Mouse (Mus musculus): ENCODE results near the gene Slc9a4. TPM values are rescaled to one million over a fixed set of nuclear protein-coding genes. Genes with fewer than 3 reads are reported as not detected.

Slc9a4 gene
- polyA plus RNA-seq, 1 experiment from 2014 or later: not detected

DNA sequence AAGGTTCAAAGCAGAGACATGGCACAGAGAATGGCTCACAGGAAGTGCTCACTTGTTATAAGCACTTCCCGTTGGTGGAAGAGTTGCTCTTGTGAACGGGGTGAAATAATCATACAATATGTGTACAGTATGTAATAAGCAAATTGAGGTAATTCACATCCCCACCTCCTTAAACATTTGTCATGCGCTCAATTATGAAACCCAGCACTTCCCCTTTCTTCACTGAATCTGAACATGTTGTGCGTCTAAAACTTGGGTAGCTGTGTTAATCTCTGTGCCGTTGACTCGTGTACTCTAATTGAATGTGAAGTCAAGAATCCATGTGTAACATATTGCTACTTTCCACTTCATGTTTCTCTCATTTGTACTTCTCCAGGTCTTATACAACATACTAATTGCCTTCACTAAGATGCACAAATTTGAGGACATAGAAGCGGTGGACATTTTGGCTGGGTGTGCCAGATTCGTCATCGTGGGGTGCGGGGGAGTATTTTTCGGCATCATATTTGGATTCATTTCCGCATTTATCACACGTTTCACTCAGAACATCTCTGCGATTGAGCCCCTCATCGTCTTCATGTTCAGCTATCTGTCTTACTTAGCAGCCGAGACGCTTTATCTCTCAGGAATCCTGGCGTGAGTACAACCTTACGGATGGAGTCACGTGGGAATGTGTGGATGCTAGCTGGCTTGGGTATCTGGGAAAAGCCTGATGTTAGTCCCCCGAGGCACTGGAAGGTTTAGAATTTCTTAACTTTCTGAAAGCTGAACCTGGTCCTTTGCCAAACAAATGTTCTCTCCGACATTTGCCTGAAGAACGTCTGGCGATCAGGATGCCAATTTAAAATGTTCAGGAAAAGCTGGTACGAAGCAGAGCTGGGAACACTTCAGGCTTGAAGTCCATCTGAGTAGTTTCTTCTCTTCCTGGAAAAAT lies 20.8 kb downstream of the Slc9a4 start:
- H3K9me3 ChIP-seq: no peaks in the 10 kb centered on the region
- WGBS: 83% methylated on average over 25 of the region's 25 CpGs
- no peaks in the 10 kb centered on the region for H3K27me3 ChIP-seq (replicated peaks)

DNA sequence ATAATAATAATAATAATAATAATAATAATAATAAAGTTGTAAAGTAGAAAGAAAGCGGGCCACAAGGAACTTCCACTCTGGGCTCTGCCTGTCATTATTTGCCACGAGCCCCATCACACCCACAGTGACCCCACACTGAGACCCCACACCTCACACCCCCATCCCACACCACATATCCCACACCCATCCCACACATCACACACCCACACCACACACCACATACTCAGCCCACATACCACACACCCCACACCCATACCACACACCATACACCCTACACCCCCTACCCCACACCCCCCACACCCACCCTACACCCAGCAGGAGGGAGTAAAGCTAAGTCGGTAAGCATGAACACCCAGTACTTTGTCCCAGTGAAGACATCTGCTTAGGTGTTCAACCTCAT lies 21.6 kb downstream of the Slc9a4 start:
- Histone ChIP-seq H3K4me1 (replicated peaks) (no peaks in the 10 kb centered on the region), H3K4me2 (replicated peaks) (no peak overlapping the region), H3K27ac (no peak overlapping the region), H3K9ac (no peak overlapping the region), H3K27me3 (replicated peaks) (no peaks in the 10 kb centered on the region), H3K4me3 (replicated peaks) (no peak overlapping the region), H3K36me3 (no peaks in the 10 kb centered on the region), H3K9me3 (no peaks in the 10 kb centered on the region)
- WGBS: 76% methylated on average over 3 of the region's 3 CpGs
- ATAC-seq: peak; percentile 39; the same call in 1 of the 2 replicates

More for the DNA sequence above, 20.8 kb downstream of the Slc9a4 start:
- Histone ChIP-seq H3K36me3 (no peaks in the 10 kb centered on the region), H3K4me1 (replicated peaks) (no peaks in the 10 kb centered on the region), H3K27ac (no peak overlapping the region), H3K4me2 (replicated peaks) (no peak overlapping the region), H3K9ac (no peak overlapping the region), H3K4me3 (replicated peaks) (no peak overlapping the region)
- ATAC-seq: no peak

DNA sequence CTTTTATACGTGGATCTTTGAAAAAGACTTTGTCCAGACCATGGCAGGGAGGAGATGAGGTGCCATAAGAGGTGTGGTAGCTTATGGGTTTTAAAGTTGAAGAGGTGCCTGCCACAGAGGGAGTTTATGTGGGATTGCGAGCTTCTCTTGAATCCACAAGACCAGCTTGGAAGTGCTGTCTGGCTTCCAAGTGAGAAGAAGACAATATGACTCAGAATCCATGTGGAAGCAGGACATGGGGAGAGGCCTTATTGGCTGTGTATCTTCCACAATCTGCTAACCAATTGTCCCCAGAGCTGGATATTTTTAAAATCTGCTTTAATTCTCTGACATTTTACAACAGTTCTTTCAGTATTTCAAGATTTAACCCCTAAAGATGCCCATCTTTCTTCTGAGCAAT lies 33.3 kb downstream of the Slc9a4 start:
- no peaks in the 10 kb centered on the region for H3K27me3 ChIP-seq (replicated peaks)
- no peak overlapping the region for H3K4me3 ChIP-seq (replicated peaks)
- H3K36me3 ChIP-seq: no peaks in the 10 kb centered on the region
- no peaks in the 10 kb centered on the region for H3K4me1 ChIP-seq (replicated peaks)
- no peak overlapping the region for H3K4me2 ChIP-seq (replicated peaks)
- 88% methylated on average over 2 of the region's 2 CpGs for WGBS
- ATAC-seq: no peak
- H3K9me3 ChIP-seq: no peaks in the 10 kb centered on the region
- H3K27ac ChIP-seq: no peak overlapping the region
- no peak overlapping the region for H3K9ac ChIP-seq

DNA sequence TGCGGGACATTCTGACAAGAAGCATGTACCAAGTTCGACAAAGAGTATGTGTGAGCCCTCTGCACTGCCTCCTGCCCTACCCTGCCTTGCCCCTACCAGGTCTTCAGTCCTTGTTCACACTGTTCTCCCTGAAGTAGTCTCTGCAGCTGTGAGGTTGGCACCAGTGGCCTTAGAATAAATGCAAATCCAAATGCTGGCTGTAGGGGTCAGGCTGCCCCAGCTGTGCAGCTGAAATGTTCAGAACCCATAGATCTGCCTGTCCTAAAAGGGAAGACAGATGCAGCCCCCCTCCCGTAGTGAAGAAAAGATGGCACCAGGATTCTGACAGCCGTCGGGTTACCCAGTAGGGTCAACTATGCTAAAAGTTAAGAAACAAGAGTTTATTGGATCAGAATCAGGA lies 39.2 kb downstream of the Slc9a4 start:
- WGBS: 77% methylated on average over 5 of the region's 5 CpGs
- Histone ChIP-seq H3K9me3 (no peaks in the 10 kb centered on the region), H3K9ac (no peak overlapping the region), H3K4me3 (replicated peaks) (no peak overlapping the region), H3K27ac (no peak overlapping the region), H3K4me2 (replicated peaks) (no peak overlapping the region), H3K4me1 (replicated peaks) (no peaks in the 10 kb centered on the region), H3K27me3 (replicated peaks) (no peaks in the 10 kb centered on the region), H3K36me3 (no peaks in the 10 kb centered on the region)
- no peak for ATAC-seq

DNA sequence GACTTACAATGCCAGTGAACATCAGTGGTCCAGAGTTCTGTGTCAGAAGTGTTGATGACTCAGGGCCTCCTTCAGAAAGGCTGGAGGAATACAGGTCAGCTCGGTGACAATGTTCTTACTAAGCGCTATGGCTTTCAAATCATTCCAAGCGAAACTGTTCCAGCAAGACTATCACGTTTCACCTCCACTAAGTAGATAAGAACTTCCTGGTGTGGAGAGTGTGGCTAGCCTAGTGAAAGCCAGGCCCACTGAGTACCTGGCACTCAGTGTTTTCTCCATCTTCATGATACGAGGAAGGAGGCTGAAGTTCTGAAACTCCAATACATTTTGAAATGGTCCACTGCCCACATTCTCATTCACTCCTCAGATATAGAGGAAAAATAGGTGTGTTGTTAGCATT lies 40.0 kb downstream of the Slc9a4 start:
- Histone ChIP-seq H3K9me3 (no peaks in the 10 kb centered on the region), H3K27ac (no peak overlapping the region), H3K4me3 (replicated peaks) (no peak overlapping the region), H3K27me3 (replicated peaks) (no peaks in the 10 kb centered on the region), H3K4me2 (replicated peaks) (no peak overlapping the region), H3K9ac (no peak overlapping the region), H3K36me3 (no peaks in the 10 kb centered on the region), H3K4me1 (replicated peaks) (no peaks in the 10 kb centered on the region)
- 73% methylated on average over 5 of the region's 5 CpGs for WGBS
- peak; percentile 39; the same call in 1 of the 2 replicates for ATAC-seq

GRCm38 (mm10) chr1:40624954-40625353 lies 45.1 kb downstream of the Slc9a4 start:
- Histone ChIP-seq H3K4me1 (replicated peaks) (no peaks in the 10 kb centered on the region), H3K4me3 (replicated peaks) (no peak overlapping the region), H3K9me3 (no peaks in the 10 kb centered on the region), H3K36me3 (no peaks in the 10 kb centered on the region), H3K4me2 (replicated peaks) (no peak overlapping the region), H3K9ac (no peak overlapping the region), H3K27me3 (replicated peaks) (no peaks in the 10 kb centered on the region), H3K27ac (no peak overlapping the region)
- no peak for ATAC-seq
- WGBS: 66% methylated on average over 3 of the region's 3 CpGs

- Histone ChIP-seq H3K4me3 (replicated peaks) (no peak overlapping the region), H3K27ac (no peak overlapping the region), H3K27me3 (replicated peaks) (no peaks in the 10 kb centered on the region), H3K9ac (no peak overlapping the region), H3K36me3 (no peaks in the 10 kb centered on the region), H3K9me3 (no peaks in the 10 kb centered on the region), H3K4me2 (replicated peaks) (no peak overlapping the region), H3K4me1 (replicated peaks) (no peaks in the 10 kb centered on the region)
- no peak for ATAC-seq
Measured at GRCm38 (mm10) chr1:40626954-40627353, 47.1 kb downstream of the Slc9a4 start.

- WGBS: 88% methylated on average over 3 of the region's 3 CpGs
- no peak for ATAC-seq
- no peak overlapping the region for H3K9ac ChIP-seq
- H3K4me3 ChIP-seq (replicated peaks): no peak overlapping the region
- no peak overlapping the region for H3K27ac ChIP-seq
- no peaks in the 10 kb centered on the region for H3K9me3 ChIP-seq
- no peaks in the 10 kb centered on the region for H3K4me1 ChIP-seq (replicated peaks)
- H3K27me3 ChIP-seq (replicated peaks): no peaks in the 10 kb centered on the region
- no peak overlapping the region for H3K4me2 ChIP-seq (replicated peaks)
- no peaks in the 10 kb centered on the region for H3K36me3 ChIP-seq
Measured at GRCm38 (mm10) chr1:40628443-40628842, 48.6 kb downstream of the Slc9a4 start.

DNA sequence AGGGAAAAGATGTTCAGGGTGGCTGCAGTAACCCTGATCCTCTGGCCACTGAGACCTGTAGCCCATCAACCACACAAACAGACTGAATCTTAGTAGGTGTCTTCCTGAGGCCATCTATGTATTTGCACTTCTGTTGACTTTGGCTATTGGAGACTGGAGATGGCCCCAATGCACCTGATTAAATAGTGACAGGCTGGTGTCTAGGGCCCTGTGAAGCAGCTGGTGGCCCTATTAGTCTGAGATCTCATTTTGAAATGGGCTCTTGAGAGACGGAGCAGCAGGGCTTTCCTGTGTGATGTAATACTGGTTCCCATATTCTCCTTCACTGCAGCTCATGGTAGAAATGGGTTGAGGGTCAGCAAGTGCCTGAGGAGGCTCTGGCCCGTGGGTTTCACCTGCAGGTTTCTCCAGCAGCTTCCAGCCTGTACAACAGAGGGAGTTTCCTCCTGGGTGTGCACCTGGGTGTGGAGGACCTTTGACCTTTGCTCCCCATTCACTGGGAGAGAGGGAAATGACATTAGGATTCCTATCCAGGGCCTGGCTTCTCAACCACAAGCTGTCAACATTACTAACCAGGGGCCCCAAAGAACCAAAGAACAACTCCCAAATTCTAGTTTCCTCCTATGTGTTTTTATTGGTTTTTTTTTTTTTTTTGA lies 52.7 kb downstream of the Slc9a4 start:
- H3K4me2 ChIP-seq (replicated peaks): peak overlapping the region; percentile 33
- H3K27me3 ChIP-seq (replicated peaks): no peaks in the 10 kb centered on the region
- H3K36me3 ChIP-seq: no peaks in the 10 kb centered on the region
- no peak overlapping the region for H3K9ac ChIP-seq
- peak; percentile 93 for ATAC-seq
- no peaks in the 10 kb centered on the region for H3K4me1 ChIP-seq (replicated peaks)
- H3K4me3 ChIP-seq (replicated peaks): no peak overlapping the region
- WGBS: 52% methylated on average over 2 of the region's 2 CpGs
- peak overlapping the region; percentile 48 for H3K27ac ChIP-seq
- H3K9me3 ChIP-seq: no peaks in the 10 kb centered on the region

GRCm38 (mm10) chr1:40634608-40635007 lies 54.7 kb downstream of the Slc9a4 start:
- no peak overlapping the region for H3K9ac ChIP-seq
- H3K4me3 ChIP-seq (replicated peaks): no peak overlapping the region
- H3K4me2 ChIP-seq (replicated peaks): no peak overlapping the region
- no peak overlapping the region for H3K27ac ChIP-seq
- 85% methylated on average over 4 of the region's 4 CpGs for WGBS
- H3K27me3 ChIP-seq (replicated peaks): no peaks in the 10 kb centered on the region
- H3K36me3 ChIP-seq: no peaks in the 10 kb centered on the region
- H3K9me3 ChIP-seq: no peaks in the 10 kb centered on the region
- no peak for ATAC-seq
- H3K4me1 ChIP-seq (replicated peaks): no peaks in the 10 kb centered on the region

- Histone ChIP-seq H3K9me3 (no peaks in the 10 kb centered on the region), H3K27me3 (replicated peaks) (no peaks in the 10 kb centered on the region), H3K27ac (no peak overlapping the region), H3K4me2 (replicated peaks) (no peak overlapping the region), H3K9ac (no peak overlapping the region), H3K4me1 (replicated peaks) (no peaks in the 10 kb centered on the region), H3K36me3 (no peaks in the 10 kb centered on the region), H3K4me3 (replicated peaks) (no peak overlapping the region)
- 75% methylated on average over 2 of the region's 2 CpGs for WGBS
- ATAC-seq: no peak
Measured at GRCm38 (mm10) chr1:40648234-40648633, 68.4 kb downstream of the Slc9a4 start.

- ATAC-seq: peak; percentile 34; the same call in 1 of the 2 replicates
- H3K4me3 ChIP-seq (replicated peaks): no peak overlapping the region
- no peaks in the 10 kb centered on the region for H3K27me3 ChIP-seq (replicated peaks)
- WGBS: 52% methylated on average over 6 of the region's 6 CpGs
- no peaks in the 10 kb centered on the region for H3K36me3 ChIP-seq
- no peaks in the 10 kb centered on the region for H3K9me3 ChIP-seq
- no peak overlapping the region for H3K9ac ChIP-seq
- no peaks in the 10 kb centered on the region for H3K4me1 ChIP-seq (replicated peaks)
- no peak overlapping the region for H3K27ac ChIP-seq
- H3K4me2 ChIP-seq (replicated peaks): no peak overlapping the region
Measured at GRCm38 (mm10) chr1:40650803-40651497, 71.1 kb downstream of the Slc9a4 start.

Measured in intestine, embryonic 15.5 days (tissue).